Mouse (Mus musculus) lung, postnatal 36 days (tissue): ENCODE results near the gene Csf2.
A peak's percentile ranks its signal among the peaks of the same experiment; 100 is the strongest.

ENCODE experiments used
- DNase-seq: peaks from one replicate; pipeline ENCODE4 v3.0.0; 2022; ENCODE audit warnings: mixed read lengths

Csf2 gene

GRCm38 (mm10) chr11:54227478-54227877 lies 22.0 kb downstream of the Csf2 start:
- no peak for DNase-seq

GRCm38 (mm10) chr11:54224475-54224986 lies 24.9 kb downstream of the Csf2 start:
- no peak for DNase-seq

GRCm38 (mm10) chr11:54223637-54224474 lies 25.6 kb downstream of the Csf2 start:
- DNase-seq, result no peak

GRCm38 (mm10) chr11:54219903-54220740 lies 29.3 kb downstream of the Csf2 start:
- DNase-seq, result no peak

GRCm38 (mm10) chr11:54219191-54219590 lies 30.3 kb downstream of the Csf2 start:
- no peak for DNase-seq

GRCm38 (mm10) chr11:54217384-54217783 lies 32.1 kb downstream of the Csf2 start:
- no peak for DNase-seq

GRCm38 (mm10) chr11:54216091-54216490 lies 33.4 kb downstream of the Csf2 start:
- DNase-seq, result no peak

- DNase-seq, result peak; percentile 85
These were observed 34.7 kb downstream of the Csf2 start for GRCm38 (mm10) chr11:54214499-54215443.

GRCm38 (mm10) chr11:54213631-54214030 lies 35.8 kb downstream of the Csf2 start:
- DNase-seq, result no peak

GRCm38 (mm10) chr11:54206993-54207392 lies 42.5 kb downstream of the Csf2 start:
- DNase-seq, result no peak

- no peak for DNase-seq
These were observed 44.1 kb downstream of the Csf2 start for GRCm38 (mm10) chr11:54205366-54205765.

GRCm38 (mm10) chr11:54204781-54205180 lies 44.7 kb downstream of the Csf2 start:
- DNase-seq, result no peak

- DNase-seq, result peak; percentile 12
These were observed 46.3 kb downstream of the Csf2 start for GRCm38 (mm10) chr11:54203162-54203561.

- DNase-seq, result no peak
These were observed 47.4 kb downstream of the Csf2 start for GRCm38 (mm10) chr11:54201881-54202685.

GRCm38 (mm10) chr11:54201287-54201773 lies 48.1 kb downstream of the Csf2 start:
- DNase-seq, result no peak
